Mouse (Mus musculus): ENCODE results near the gene Uimc1.

Gene Uimc1

GRCm38 (mm10) chr13:55040016-55040415, 60.1 kb downstream of the Uimc1 start:
- no peak for DNase-seq

GRCm38 (mm10) chr13:55024215-55024614, 75.9 kb downstream of the Uimc1 start:
- no peak for DNase-seq

GRCm38 (mm10) chr13:55022715-55023114, 77.4 kb downstream of the Uimc1 start:
- DNase-seq = no peak

- DNase-seq = no peak
Measured at GRCm38 (mm10) chr13:55022256-55022655, 77.8 kb downstream of the Uimc1 start.

- no peak for DNase-seq
Measured at GRCm38 (mm10) chr13:55021194-55021779, 78.8 kb downstream of the Uimc1 start, which contains the start of gene Hk3. Gene Hk3, minus strand, starts transcription at chr13:55021385.

- no peak for DNase-seq
Measured at GRCm38 (mm10) chr13:55020051-55020450, 80.0 kb downstream of the Uimc1 start.

- no peak for DNase-seq
Measured at GRCm38 (mm10) chr13:55019181-55019580, 80.9 kb downstream of the Uimc1 start.

GRCm38 (mm10) chr13:55018700-55019099, 81.4 kb downstream of the Uimc1 start:
- no peak for DNase-seq

GRCm38 (mm10) chr13:55017898-55018599, 82.1 kb downstream of the Uimc1 start:
- no peak for DNase-seq

GRCm38 (mm10) chr13:55017154-55017897, 82.8 kb downstream of the Uimc1 start:
- DNase-seq = no peak

- no peak for DNase-seq
Measured at GRCm38 (mm10) chr13:55014451-55014850, 85.6 kb downstream of the Uimc1 start.

GRCm38 (mm10) chr13:55013702-55014344, 86.3 kb downstream of the Uimc1 start:
- DNase-seq = no peak

GRCm38 (mm10) chr13:55011981-55012478, 88.1 kb downstream of the Uimc1 start:
- DNase-seq = no peak

- DNase-seq = no peak
Measured at GRCm38 (mm10) chr13:55011103-55011502, 89.0 kb downstream of the Uimc1 start.

GRCm38 (mm10) chr13:55008589-55008988, 91.5 kb downstream of the Uimc1 start:
- DNase-seq = no peak

- DNase-seq = no peak
Measured at GRCm38 (mm10) chr13:55006415-55006742, 93.7 kb downstream of the Uimc1 start.

GRCm38 (mm10) chr13:55005691-55006414, 94.2 kb downstream of the Uimc1 start:
- DNase-seq = no peak

- DNase-seq = no peak
Measured at GRCm38 (mm10) chr13:55004646-55005045, 95.5 kb downstream of the Uimc1 start.

GRCm38 (mm10) chr13:55002090-55002489, 98.0 kb downstream of the Uimc1 start:
- no peak for DNase-seq

GRCm38 (mm10) chr13:55000433-55000832, 99.7 kb downstream of the Uimc1 start:
- no peak for DNase-seq

- DNase-seq = no peak
Measured at GRCm38 (mm10) chr13:54997568-54997967, 102.5 kb downstream of the Uimc1 start.

- no peak for DNase-seq
Measured at GRCm38 (mm10) chr13:54995161-54995560, 104.9 kb downstream of the Uimc1 start.

- DNase-seq = no peak
Measured at GRCm38 (mm10) chr13:54994576-54994975, 105.5 kb downstream of the Uimc1 start.
